Mouse (Mus musculus) heart, postnatal 0 days (tissue): ENCODE data around the gene Phyh. TPM values are rescaled to one million over a fixed set of nuclear protein-coding genes. Genes with fewer than 3 reads are reported as not detected.

Experiments
- ATAC-seq: fragments of 200-750 bp; cut with Nextera tagmentation; 2 replicates; pipeline ENCODE4 v1.8.0; 2017; ENCODE audit warnings: low read depth, moderate number of reproducible peaks, moderate library complexity; ENCODE audit not compliant: insufficient read depth
- DNase-seq: peaks from one replicate; pipeline ENCODE4 v3.0.0-alpha.2; 2016; ENCODE audit warnings: low spot score
- H3K27ac ChIP-seq: fragments of 300-500 bp; sonication (generic); 2 replicates; pipeline ENCODE4 v1.5.1; 2014; ENCODE audit warnings: low read depth, mild to moderate bottlenecking
- H3K27me3 ChIP-seq: fragments of 300-500 bp; sonication (generic); 2 replicates; pipeline ENCODE4 v1.6.1; 2014; ENCODE audit warnings: low read length, mixed read lengths; ENCODE audit not compliant: control insufficient read depth, insufficient read depth
- H3K36me3 ChIP-seq: fragments of 300-500 bp; sonication (generic); replicated peaks from 2 replicates; pipeline ENCODE4 v1.6.1; 2014; ENCODE audit warnings: low read length, mixed read lengths; ENCODE audit not compliant: control insufficient read depth, insufficient read depth
- H3K4me1 ChIP-seq: fragments of 300-500 bp; sonication (generic); 2 replicates; pipeline ENCODE4 v1.6.1; 2014; ENCODE audit warnings: antibody characterized with exemption; ENCODE audit not compliant: control insufficient read depth, insufficient read depth
- H3K4me2 ChIP-seq: fragments of 300-500 bp; sonication (generic); 2 replicates; pipeline ENCODE4 v1.6.1; 2014; ENCODE audit warnings: low read depth, mild to moderate bottlenecking, low read length, moderate library complexity
- H3K4me3 ChIP-seq: fragments of 300-500 bp; sonication (generic); 2 replicates; pipeline ENCODE4 v1.5.1; 2014; ENCODE audit warnings: low read depth, low read length
- H3K9ac ChIP-seq: fragments of 300-500 bp; sonication (generic); replicated peaks from 2 replicates; pipeline ENCODE4 v1.6.1; 2014; ENCODE audit warnings: low read depth, low read length, mixed read lengths
- H3K9me3 ChIP-seq: fragments of 300-500 bp; sonication (generic); replicated peaks from 2 replicates; pipeline ENCODE4 v1.6.1; 2016; ENCODE audit warnings: low read length; ENCODE audit not compliant: control insufficient read depth
- CTCF ChIP-seq: IDR thresholded peaks from 2 replicates; pipeline ENCODE4 v1.5.1; 2016; ENCODE audit warnings: antibody characterized with exemption, control low read depth, low read depth
- EP300 ChIP-seq: IDR thresholded peaks from 2 replicates; pipeline ENCODE4 v1.6.1; 2016; ENCODE audit warnings: antibody characterized with exemption, low read depth
- WGBS: fragments of 180-500 bp; shearing (Covaris S2); extraction: QIAGEN DNeasy Blood & Tissue Kit; methylation state at CpG from one replicate; pipeline ENCODE4 v1.1.7; 2014; 5-methylcytosine and 5-hydroxymethylcytosine counted together
- polyA plus RNA-seq: library from polyadenylated mRNA; unstranded; fragments of >200 nt; fragmentation: Nextera tagmentation; extraction: Ambion mirVana; gene quantifications from 2 replicates; pipeline ENCODE4 v1.2.1, GENCODE M21; 2015
- total RNA-seq: library from RNA; depleted of rRNA; stranded (reverse); fragments of >200 nt; gene quantifications from 2 replicates; pipeline ENCODE4 v1.2.3, GENCODE M21; 2014; ENCODE audit warnings: low replicate concordance; rRNA removed

The Phyh gene
- total and polyA plus RNA-seq, 2 experiments from 2014 or later, result 257 to 443 TPM

DNA sequence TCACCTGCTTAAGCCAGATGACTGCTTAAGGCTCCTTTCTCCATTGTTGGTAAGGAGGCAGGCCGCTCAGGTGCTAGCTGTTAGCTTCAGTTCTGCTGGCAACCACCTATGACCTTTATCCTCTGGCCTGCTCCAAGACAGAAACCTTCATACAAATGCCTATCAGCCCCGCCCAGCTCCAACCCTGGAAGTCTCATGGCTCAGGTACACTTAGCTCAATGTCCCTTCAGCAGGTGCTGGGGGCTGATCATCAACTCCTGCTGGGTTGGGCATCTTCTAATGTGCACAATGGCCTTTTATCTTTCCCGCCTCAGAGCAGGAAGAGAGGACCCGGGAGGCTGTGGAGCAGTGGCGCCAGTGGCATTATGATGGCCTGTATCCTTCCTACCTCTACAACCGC lies 66.2 kb downstream of the Phyh start:
- H3K27me3 ChIP-seq, result no peaks in the 10 kb centered on the region
- TF ChIP-seq EP300 (no peak), CTCF (no peak)
- H3K36me3 ChIP-seq, result no peaks in the 10 kb centered on the region
- H3K4me2 ChIP-seq, result no peak overlapping the region
- no peak for ATAC-seq
- H3K4me3 ChIP-seq, result no peak overlapping the region
- H3K9me3 ChIP-seq, result no peaks in the 10 kb centered on the region
- no peak for DNase-seq
- WGBS, result 59% methylated on average over 6 of the region's 6 CpGs
- no peak overlapping the region for H3K27ac ChIP-seq
- H3K9ac ChIP-seq, result no peak overlapping the region
- no peaks in the 10 kb centered on the region for H3K4me1 ChIP-seq

DNA sequence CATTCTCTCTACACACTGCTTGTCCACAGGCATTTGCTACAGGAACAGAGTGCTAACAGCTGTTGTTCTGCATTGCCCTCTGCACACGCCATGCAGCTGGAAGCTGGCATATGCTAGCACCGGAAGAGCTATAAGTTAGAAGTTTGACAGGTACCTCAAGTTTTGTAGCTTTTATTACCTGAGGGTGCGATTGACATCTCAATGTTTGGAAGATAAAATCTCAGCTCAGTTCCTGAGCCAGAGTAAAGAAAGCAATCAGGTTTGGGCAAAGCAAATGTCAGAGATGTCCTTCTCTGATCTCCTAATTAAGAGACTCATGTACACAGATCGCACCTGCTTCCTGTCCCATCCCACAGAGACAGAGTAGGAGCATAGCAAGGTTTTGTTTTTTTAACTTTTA lies 68.0 kb downstream of the Phyh start:
- H3K4me3 ChIP-seq, result no peak overlapping the region
- no peaks in the 10 kb centered on the region for H3K4me1 ChIP-seq
- 0 out of 2 replicates have a peak, but pooled peaks cover 4% of the 10 kb centered on the region for H3K36me3 ChIP-seq
- TF ChIP-seq EP300, result no peak
- TF ChIP-seq CTCF, result no peak
- no peaks in the 10 kb centered on the region for H3K9me3 ChIP-seq
- DNase-seq (no peak), ATAC-seq (no peak)
- 81% methylated on average over 4 of the region's 4 CpGs for WGBS
- H3K27me3 ChIP-seq, result no peaks in the 10 kb centered on the region
- H3K27ac ChIP-seq, result no peak overlapping the region
- no peak overlapping the region for H3K4me2 ChIP-seq
- H3K9ac ChIP-seq, result no peak overlapping the region

GRCm38 (mm10) chr2:4987388-4988180 lies 68.8 kb downstream of the Phyh start:
- Histone ChIP-seq H3K9me3 (no peaks in the 10 kb centered on the region), H3K4me3 (no peak overlapping the region), H3K9ac (no peak overlapping the region), H3K27me3 (no peaks in the 10 kb centered on the region), H3K27ac (no peak overlapping the region), H3K36me3 (peaks cover 8% of the 10 kb centered on the region; the same call in 1 of the 2 replicates), H3K4me1 (no peaks in the 10 kb centered on the region), H3K4me2 (no peak overlapping the region)
- WGBS, result 74% methylated on average over 8 of the region's 8 CpGs
- no peak for ATAC-seq
- DNase-seq, result no peak
- TF ChIP-seq CTCF (no peak), EP300 (no peak)

Other genes with a start within 250 kb of the Phyh start
- gene Bend7, start 201.2 kb upstream of the Phyh start, total RNA-seq, result 2.0 and 2.5 TPM in 2 replicates
- gene Bend7, start 201.2 kb upstream of the Phyh start, polyA plus RNA-seq, result 2.6 and 3.0 TPM in 2 replicates
- 30.7 and 43.8 TPM in 2 replicates for gene Sephs1, start 37.5 kb upstream of the Phyh start, total RNA-seq
- 20.9 TPM in 2 replicates for gene Sephs1, start 37.5 kb upstream of the Phyh start, polyA plus RNA-seq
- gene Ucma, start 57.1 kb downstream of the Phyh start, total RNA-seq, result not detected in 2 replicates
- gene Ucma, start 57.1 kb downstream of the Phyh start, polyA plus RNA-seq, result not detected in 2 replicates
- 3.5 and 3.8 TPM in 2 replicates for gene Mcm10, start 93.8 kb downstream of the Phyh start, total RNA-seq
- gene Mcm10, start 93.8 kb downstream of the Phyh start, polyA plus RNA-seq, result 3.1 and 3.2 TPM in 2 replicates
- 22.8 and 38.4 TPM in 2 replicates for gene Optn, start 145.0 kb downstream of the Phyh start, total RNA-seq
- gene Optn, start 145.0 kb downstream of the Phyh start, polyA plus RNA-seq, result 20.2 and 23.2 TPM in 2 replicates
- 7.3 and 9.7 TPM in 2 replicates for gene Ccdc3, start 218.8 kb downstream of the Phyh start, total RNA-seq
- 3.5 and 3.7 TPM in 2 replicates for gene Ccdc3, start 218.8 kb downstream of the Phyh start, polyA plus RNA-seq